Mouse (Mus musculus) kidney, postnatal 0 days (tissue): ENCODE measurements around the gene Taf15. TPM values are rescaled to one million over a fixed set of nuclear protein-coding genes. Genes with fewer than 3 reads are reported as not detected.

Source experiments
- ATAC-seq: fragments of 200-750 bp; cut with Nextera tagmentation; replicated peaks from 2 replicates; pipeline ENCODE4 v1.8.0; 2017; ENCODE audit warnings: low read depth, moderate number of reproducible peaks, moderate TSS enrichment, moderate library complexity; ENCODE audit not compliant: low FRiP score
- DNase-seq: peaks from one replicate; pipeline ENCODE4 v3.0.0-alpha.2; 2016; ENCODE audit warnings: low spot score
- H3K27ac ChIP-seq: fragments of 300-500 bp; sonication (generic); 2 replicates; pipeline ENCODE4 v1.5.1; 2014; ENCODE audit warnings: mild to moderate bottlenecking
- H3K27me3 ChIP-seq: fragments of 300-500 bp; sonication (generic); 2 replicates; pipeline ENCODE4 v1.6.1; 2014; ENCODE audit warnings: low read length, mixed read lengths; ENCODE audit not compliant: insufficient read depth
- H3K36me3 ChIP-seq: fragments of 300-500 bp; sonication (generic); 2 replicates; pipeline ENCODE4 v1.6.1; 2014; ENCODE audit warnings: low read length, mixed read lengths; ENCODE audit not compliant: insufficient read depth
- H3K4me1 ChIP-seq: fragments of 300-500 bp; sonication (generic); replicated peaks from 2 replicates; pipeline ENCODE4 v1.6.1; 2014; ENCODE audit warnings: antibody characterized with exemption, low read length, mixed read lengths; ENCODE audit not compliant: insufficient read depth
- H3K4me2 ChIP-seq: fragments of 300-500 bp; sonication (generic); 2 replicates; pipeline ENCODE4 v1.6.1; 2014; ENCODE audit warnings: mild to moderate bottlenecking, low read length, moderate library complexity, mixed read lengths
- H3K4me3 ChIP-seq: fragments of 300-500 bp; sonication (generic); replicated peaks from 2 replicates; pipeline ENCODE4 v1.5.1; 2014; ENCODE audit warnings: low read depth, low read length
- H3K9ac ChIP-seq: fragments of 300-500 bp; sonication (generic); 2 replicates; pipeline ENCODE4 v1.6.1; 2014; ENCODE audit warnings: low read depth, low read length
- H3K9me3 ChIP-seq: fragments of 300-500 bp; sonication (generic); replicated peaks from 2 replicates; pipeline ENCODE4 v1.6.1; 2016; ENCODE audit warnings: low read length, inconsistent platforms, mixed read lengths
- CTCF ChIP-seq: IDR thresholded peaks from 2 replicates; pipeline ENCODE4 v1.5.1; 2016; ENCODE audit warnings: antibody characterized with exemption, low read depth, mild to moderate bottlenecking, moderate library complexity
- WGBS: fragments of 180-500 bp; shearing (Covaris S2); extraction: QIAGEN DNeasy Blood & Tissue Kit; methylation state at CpG from one replicate; pipeline ENCODE4 v1.1.7; 2014; 5-methylcytosine and 5-hydroxymethylcytosine counted together
- polyA plus RNA-seq: library from polyadenylated mRNA; unstranded; fragments of >200 nt; fragmentation: Nextera tagmentation; extraction: Ambion mirVana; gene quantifications from 2 replicates; pipeline ENCODE4 v1.2.1, GENCODE M21; 2015

Taf15 gene
- polyA plus RNA-seq, 1 experiment from 2014 or later, result 5.7 TPM

DNA sequence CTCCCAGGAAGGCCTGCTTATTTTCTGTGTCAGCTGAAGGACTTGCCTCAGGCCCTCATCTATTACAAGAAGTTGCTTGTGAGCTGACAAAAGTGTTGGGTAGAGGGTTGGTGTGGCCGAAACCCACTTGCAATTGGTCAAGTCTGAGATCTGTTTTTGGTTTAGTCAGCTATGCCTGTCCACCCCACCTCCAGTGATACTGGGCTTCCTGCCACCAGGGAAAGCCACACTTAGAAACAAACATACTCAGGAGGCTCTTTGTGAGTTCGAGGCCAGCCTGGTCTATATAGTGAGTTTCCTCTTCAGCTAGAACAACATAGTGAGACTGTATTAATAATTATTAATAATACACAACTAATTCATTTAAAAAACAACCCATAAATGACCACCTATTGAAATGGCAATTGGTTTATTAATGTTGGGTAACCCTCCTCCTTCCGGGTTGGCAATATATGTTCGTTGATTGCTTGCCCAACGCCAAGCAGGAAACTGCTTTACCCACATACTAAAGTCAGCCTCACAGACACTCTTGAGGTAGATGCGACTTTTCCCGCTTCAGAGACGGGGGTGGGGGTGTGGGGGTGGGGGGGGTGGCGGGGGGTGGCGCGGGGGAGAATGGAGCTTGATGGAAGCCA, 33.3 kb upstream of the Taf15 start:
- DNase-seq (no peak), ATAC-seq (no peak)
- 27% methylated on average over 11 of the region's 11 CpGs for WGBS
- H3K27ac ChIP-seq, result no peak overlapping the region
- no peaks in the 10 kb centered on the region for H3K36me3 ChIP-seq
- H3K4me1 ChIP-seq, result 0 out of 2 replicates have a peak, but pooled peaks cover 4% of the 10 kb centered on the region
- peak overlapping the region; percentile 46; the same call in 1 of the 2 replicates for H3K4me3 ChIP-seq
- peak overlapping the region; percentile 75 for H3K4me2 ChIP-seq
- peaks cover 30% of the 10 kb centered on the region for H3K27me3 ChIP-seq
- H3K9ac ChIP-seq, result 0 out of 2 replicates have a peak overlapping the region, but pooled peaks have one; percentile 9
- H3K9me3 ChIP-seq, result no peaks in the 10 kb centered on the region
- TF ChIP-seq CTCF, result no peak

DNA sequence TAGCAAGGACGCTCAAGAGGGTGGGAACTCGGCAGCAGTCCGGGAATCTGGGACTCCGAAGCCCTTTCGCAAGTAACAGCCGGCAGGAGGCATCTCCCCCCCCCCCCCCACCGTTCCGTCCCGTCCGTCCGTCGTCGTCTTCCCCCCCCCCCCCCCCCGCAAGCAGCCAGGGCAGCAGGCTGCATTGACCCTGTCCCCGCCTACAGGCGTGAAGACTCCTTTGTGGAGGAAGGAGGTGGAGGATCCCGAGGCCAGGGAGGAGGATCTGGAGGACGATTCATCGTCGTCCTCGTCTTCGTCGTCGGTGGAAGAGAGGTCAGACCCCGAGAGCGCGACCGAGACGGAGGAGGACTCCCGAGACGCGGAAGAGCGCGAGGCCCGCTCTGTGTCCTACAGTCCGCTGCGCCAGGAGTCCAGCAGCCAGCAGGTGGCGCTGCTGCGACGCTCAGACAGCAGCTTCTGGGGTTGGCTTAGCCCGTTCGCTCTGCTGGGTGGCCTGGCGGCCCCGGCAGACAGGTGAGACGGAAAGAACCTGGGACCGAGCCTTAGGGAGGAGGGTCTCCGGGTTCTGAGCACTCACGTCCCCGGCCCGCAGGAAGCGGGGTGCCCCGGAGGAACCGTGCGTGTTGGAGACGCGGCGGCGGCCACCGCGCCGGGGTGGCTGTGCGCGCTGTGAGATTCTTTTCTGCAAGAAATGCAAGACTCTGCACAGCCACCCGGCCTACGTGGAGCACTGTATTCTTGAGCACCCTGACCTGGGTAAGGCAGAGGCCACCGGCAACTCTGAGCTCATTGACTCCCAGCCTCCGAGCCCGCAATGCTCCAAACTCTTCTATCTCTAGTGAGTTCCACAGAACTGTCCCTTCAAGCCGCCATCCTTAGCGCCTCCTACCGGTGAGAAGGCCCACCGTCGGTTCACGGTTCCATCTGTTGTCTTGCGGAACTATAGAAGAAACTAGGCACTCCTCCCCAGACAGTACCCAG, 32.5 kb upstream of the Taf15 start:
- DNase-seq, result peak; percentile 90
- Histone ChIP-seq H3K4me2 (peak overlapping the region; percentile 75), H3K27me3 (peaks cover 34% of the 10 kb centered on the region), H3K9me3 (no peaks in the 10 kb centered on the region), H3K27ac (no peak overlapping the region), H3K4me3 (peak overlapping the region; percentile 46), H3K4me1 (0 out of 2 replicates have a peak, but pooled peaks cover 4% of the 10 kb centered on the region), H3K9ac (0 out of 2 replicates have a peak overlapping the region, but pooled peaks have one; percentile 9), H3K36me3 (no peaks in the 10 kb centered on the region)
- under 1% methylated on average over 62 of the region's 75 CpGs for WGBS
- peak; percentile 89 for ATAC-seq
- TF ChIP-seq CTCF, result peak; percentile 97

DNA sequence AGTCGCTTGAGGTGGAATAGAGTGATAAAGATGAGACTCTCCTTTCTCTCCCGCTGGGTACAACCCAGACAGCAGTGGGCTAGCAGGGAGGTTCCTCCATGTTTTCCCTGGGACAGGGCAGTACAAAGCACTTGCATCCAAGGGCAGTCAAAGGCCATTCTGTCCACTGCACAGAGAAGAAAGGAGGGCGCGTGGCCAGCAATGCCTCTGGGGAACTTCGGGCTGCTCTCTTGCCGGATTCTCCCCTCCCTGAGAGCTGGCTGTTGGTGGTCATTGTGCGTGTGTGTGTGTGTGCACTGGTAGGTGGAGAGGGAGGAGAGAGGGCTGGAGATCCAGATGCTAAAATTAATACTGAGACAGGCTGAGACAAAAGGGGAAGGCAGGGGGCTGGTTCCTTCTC, 31.7 kb upstream of the Taf15 start:
- no peak for ATAC-seq
- Histone ChIP-seq H3K4me2 (peak overlapping the region; percentile 75), H3K4me1 (0 out of 2 replicates have a peak, but pooled peaks cover 4% of the 10 kb centered on the region), H3K4me3 (no peak overlapping the region), H3K27me3 (peaks cover 37% of the 10 kb centered on the region), H3K9me3 (no peaks in the 10 kb centered on the region), H3K27ac (no peak overlapping the region), H3K9ac (no peak overlapping the region), H3K36me3 (no peaks in the 10 kb centered on the region)
- WGBS, result 38% methylated on average over 7 of the region's 7 CpGs
- no peak for TF ChIP-seq CTCF
- DNase-seq, result no peak

DNA sequence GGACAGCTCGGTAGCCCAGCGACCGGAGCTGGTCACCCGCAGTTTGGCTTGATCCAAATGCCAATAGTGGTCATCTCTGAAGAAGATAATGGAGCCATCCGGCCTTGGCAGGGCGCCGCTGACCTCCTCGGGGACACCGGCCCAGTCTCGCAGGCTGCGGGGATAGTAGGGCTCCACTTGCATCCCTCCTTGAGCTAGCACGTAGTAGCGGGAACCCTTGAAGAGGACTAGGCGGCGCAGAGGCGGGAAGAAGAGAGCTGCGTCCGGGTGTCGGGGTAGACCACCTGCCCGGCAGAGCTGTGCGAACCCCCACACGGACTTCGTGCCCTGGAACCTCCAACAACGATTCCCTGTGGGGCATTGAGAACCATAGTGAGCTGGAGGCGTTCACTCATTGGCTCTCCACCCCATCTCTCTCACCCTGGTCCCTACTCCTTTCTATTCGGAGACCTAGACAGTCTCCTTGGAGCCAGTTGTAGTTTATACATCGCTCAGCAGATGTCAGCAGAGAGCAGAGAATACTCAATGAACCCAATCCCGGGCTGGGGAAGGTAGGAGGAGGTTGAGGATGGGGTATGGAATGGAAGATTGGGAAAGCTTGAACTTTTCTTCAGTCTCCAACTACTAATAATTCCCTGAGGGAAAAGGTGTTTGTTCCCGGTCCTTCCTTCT, 30.2 kb upstream of the Taf15 start:
- peak; percentile 80 for DNase-seq
- Histone ChIP-seq H3K9me3 (no peaks in the 10 kb centered on the region), H3K36me3 (no peaks in the 10 kb centered on the region), H3K4me3 (no peak overlapping the region), H3K4me1 (peaks cover 6% of the 10 kb centered on the region), H3K4me2 (peak overlapping the region; percentile 36), H3K27ac (no peak overlapping the region), H3K9ac (no peak overlapping the region), H3K27me3 (peaks cover 37% of the 10 kb centered on the region)
- 11% methylated on average over 29 of the region's 29 CpGs for WGBS
- ATAC-seq, result no peak
- peak; percentile 80 for TF ChIP-seq CTCF

DNA sequence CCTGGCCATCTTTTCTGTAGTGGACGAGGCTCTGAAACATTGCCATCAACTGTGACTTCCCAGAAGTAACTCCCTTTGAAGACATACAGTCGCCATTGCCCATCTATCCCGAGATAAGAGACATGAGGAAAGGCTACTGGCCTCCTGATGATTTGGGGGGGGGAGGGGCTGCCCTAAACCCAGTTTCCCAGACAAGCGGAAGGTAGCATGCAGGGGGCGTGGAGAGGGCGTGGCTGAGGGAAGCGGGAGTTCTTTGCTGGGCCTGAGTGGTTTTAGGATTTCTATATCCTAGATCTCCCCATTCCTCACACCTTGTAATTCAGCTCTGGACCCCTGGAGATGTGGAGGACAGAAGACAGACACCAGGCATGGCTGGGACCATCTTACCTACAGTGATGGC, 29.1 kb upstream of the Taf15 start:
- H3K4me1 ChIP-seq, result peaks cover 15% of the 10 kb centered on the region
- peaks cover 37% of the 10 kb centered on the region for H3K27me3 ChIP-seq
- no peak overlapping the region for H3K9ac ChIP-seq
- no peak overlapping the region for H3K4me3 ChIP-seq
- ATAC-seq (no peak), DNase-seq (no peak)
- no peak overlapping the region for H3K4me2 ChIP-seq
- no peak for TF ChIP-seq CTCF
- H3K36me3 ChIP-seq, result no peaks in the 10 kb centered on the region
- no peak overlapping the region for H3K27ac ChIP-seq
- no peaks in the 10 kb centered on the region for H3K9me3 ChIP-seq
- 7% methylated on average over 7 of the region's 7 CpGs for WGBS

DNA sequence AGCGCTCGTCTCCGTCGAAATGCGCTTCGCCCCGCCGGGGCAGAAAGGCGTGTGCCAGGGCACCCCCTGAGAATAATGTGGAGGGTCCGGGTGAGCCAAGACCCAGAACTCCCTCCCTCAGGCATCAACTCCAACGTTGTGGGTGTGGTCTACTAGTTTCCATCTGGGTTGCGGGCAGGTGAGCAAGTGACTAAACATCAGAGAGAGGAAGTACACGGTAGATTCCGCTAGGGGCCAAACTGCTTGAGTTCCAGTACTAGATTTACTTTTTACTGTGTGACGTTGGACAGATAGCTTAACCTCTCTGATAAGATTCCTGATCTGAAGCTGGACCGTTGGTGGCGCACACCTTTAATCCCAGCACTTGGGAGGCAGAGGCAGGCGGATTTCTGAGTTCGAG, 27.9 kb upstream of the Taf15 start:
- TF ChIP-seq CTCF, result no peak
- WGBS, result 29% methylated on average over 19 of the region's 19 CpGs
- H3K9ac ChIP-seq, result no peak overlapping the region
- no peak for ATAC-seq
- H3K27me3 ChIP-seq, result peaks cover 37% of the 10 kb centered on the region
- H3K4me2 ChIP-seq, result peak overlapping the region; percentile 48
- 0 out of 2 replicates have a peak overlapping the region, but pooled peaks have one; percentile 10 for H3K4me3 ChIP-seq
- H3K9me3 ChIP-seq, result no peaks in the 10 kb centered on the region
- H3K4me1 ChIP-seq, result peaks cover 19% of the 10 kb centered on the region
- no peak overlapping the region for H3K27ac ChIP-seq
- no peak for DNase-seq
- no peaks in the 10 kb centered on the region for H3K36me3 ChIP-seq
